Comparison of ENCODE assay signal across 8 mouse cellular contexts in the genomic region with DNA sequence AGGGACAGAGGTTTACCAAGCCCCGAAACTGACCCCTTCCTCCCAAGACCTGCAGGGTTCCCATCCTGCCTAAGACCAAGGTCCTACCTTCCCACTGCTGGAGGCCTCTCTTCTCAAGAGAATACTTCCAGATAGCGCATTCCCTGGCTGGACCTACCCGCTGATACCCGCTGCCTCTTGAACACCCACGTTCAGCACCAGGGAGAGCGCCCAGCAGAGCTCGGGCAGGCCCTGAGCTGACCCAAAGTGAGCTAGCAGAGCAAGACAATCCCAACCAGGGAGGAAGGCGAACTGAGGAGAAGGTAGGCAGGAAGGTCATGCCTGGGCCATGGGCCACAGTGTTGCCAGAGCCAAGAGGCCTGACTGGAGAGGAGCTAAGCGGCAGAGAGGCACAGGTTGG. TPM values are rescaled to one million over a fixed set of nuclear protein-coding genes. Genes with fewer than 3 reads are reported as not detected.
DNase-seq lines count a peak whose midpoint lies in the region; ATAC-seq lines count a peak whose summit lies in the region.

No protein-coding gene starts in this region.

- peaks cover 39% of the 10 kb centered on the region for H3K27me3 ChIP-seq in neural tube, embryonic 15.5 days (replicated peaks)
- peaks cover 53% of the 10 kb centered on the region for H3K27me3 ChIP-seq in hindbrain, embryonic 12.5 days
- peaks cover 70% of the 10 kb centered on the region for H3K27me3 ChIP-seq in forebrain, embryonic 13.5 days

- no peak overlapping the region for H3K9ac ChIP-seq in neural tube, embryonic 15.5 days (replicated peaks)
- H3K9ac ChIP-seq in hindbrain, embryonic 12.5 days: no peak overlapping the region
- no peak overlapping the region for H3K9ac ChIP-seq in forebrain, embryonic 13.5 days

- no peak for ATAC-seq in neural tube, embryonic 15.5 days (ENCODE audit: low FRiP score)
- ATAC-seq in megakaryocyte-erythroid progenitor cell, adult 5-6 weeks (replicated peaks; ENCODE audit: low FRiP score, low TSS enrichment, poor library complexity, severe bottlenecking): peak; percentile 76
- ATAC-seq in hindbrain, embryonic 12.5 days (ENCODE audit: low FRiP score): no peak
- no peak for ATAC-seq in forebrain, embryonic 13.5 days

- no peaks in the 10 kb centered on the region for H3K36me3 ChIP-seq in neural tube, embryonic 15.5 days
- H3K36me3 ChIP-seq in hindbrain, embryonic 12.5 days: no peaks in the 10 kb centered on the region
- no peaks in the 10 kb centered on the region for H3K36me3 ChIP-seq in forebrain, embryonic 13.5 days (ENCODE audit: poor library complexity, severe bottlenecking)

- no peaks in the 10 kb centered on the region for H3K9me3 ChIP-seq in neural tube, embryonic 15.5 days (replicated peaks)
- H3K9me3 ChIP-seq in hindbrain, embryonic 12.5 days (replicated peaks): no peaks in the 10 kb centered on the region; the same call in 1 of the 2 replicates
- H3K9me3 ChIP-seq in forebrain, embryonic 13.5 days (replicated peaks): 0 out of 2 replicates have a peak, but pooled peaks cover 5% of the 10 kb centered on the region

- peaks cover 33% of the 10 kb centered on the region for H3K4me1 ChIP-seq in neural tube, embryonic 15.5 days
- H3K4me1 ChIP-seq in hindbrain, embryonic 12.5 days: peaks cover 36% of the 10 kb centered on the region
- H3K4me1 ChIP-seq in forebrain, embryonic 13.5 days: peaks cover 34% of the 10 kb centered on the region

- 17% methylated on average over 9 of the region's 9 CpGs for WGBS in neural tube, embryonic 15.5 days
- 11% methylated on average over 9 of the region's 9 CpGs for WGBS in hindbrain, embryonic 12.5 days
- 9% methylated on average over 9 of the region's 9 CpGs for WGBS in forebrain, embryonic 13.5 days

- H3K27ac ChIP-seq in neural tube, embryonic 15.5 days (replicated peaks): no peak overlapping the region
- H3K27ac ChIP-seq in hindbrain, embryonic 12.5 days: no peak overlapping the region
- no peak overlapping the region for H3K27ac ChIP-seq in forebrain, embryonic 13.5 days

- peak; percentile 78 for DNase-seq in neural tube, embryonic 10.5 days (ENCODE audit: extremely low spot score, low spot score)
- peak; percentile 88 for DNase-seq in embryo, embryonic 11 days
- peak; percentile 67 for DNase-seq in kidney, adult 9 months
- DNase-seq in yolk sac, embryonic 10.5 days (ENCODE audit: low spot score): peak; percentile 80

- no peak overlapping the region for H3K4me2 ChIP-seq in neural tube, embryonic 15.5 days
- H3K4me2 ChIP-seq in hindbrain, embryonic 12.5 days (replicated peaks): no peak overlapping the region
- H3K4me2 ChIP-seq in forebrain, embryonic 13.5 days: no peak overlapping the region

- no peak overlapping the region for H3K4me3 ChIP-seq in neural tube, embryonic 15.5 days (replicated peaks)
- H3K4me3 ChIP-seq in hindbrain, embryonic 12.5 days: no peak overlapping the region
- no peak overlapping the region for H3K4me3 ChIP-seq in forebrain, embryonic 13.5 days

RNA-seq across cellular contexts. Expression of a gene that starts 3.7 kb away (rescaled TPM):
- 2.9 and 4.2 TPM in 2 replicates for polyA plus RNA-seq in neural tube, embryonic 15.5 days (2015; fragmentation: Nextera tagmentation; extraction: Ambion mirVana)
- total RNA-seq in megakaryocyte-erythroid progenitor cell, adult 5-6 weeks (2014; fragmentation: Nextera tagmentation): not detected in 2 replicates
- total RNA-seq in megakaryocyte-erythroid progenitor cell, adult 5-6 weeks (2017): 0.27 TPM in 1 of 2 replicates, not detected in the other
- 1.7 and 2.1 TPM in 2 replicates for polyA plus RNA-seq in hindbrain, embryonic 12.5 days (2016; fragmentation: Nextera tagmentation; extraction: Ambion mirVana)
- polyA plus RNA-seq in forebrain, embryonic 13.5 days (2015; fragmentation: Nextera tagmentation; extraction: Ambion mirVana): 0.59 and 0.87 TPM in 2 replicates

RNA-seq across cellular contexts. Expression of a gene that starts 45.8 kb away (rescaled TPM):
- 60.9 and 65.3 TPM in 2 replicates for polyA plus RNA-seq in neural tube, embryonic 15.5 days (2015; fragmentation: Nextera tagmentation; extraction: Ambion mirVana)
- total RNA-seq in megakaryocyte-erythroid progenitor cell, adult 5-6 weeks (2014; fragmentation: Nextera tagmentation): 24.5 and 37.3 TPM in 2 replicates
- 3.4 and 8.1 TPM in 2 replicates for total RNA-seq in megakaryocyte-erythroid progenitor cell, adult 5-6 weeks (2017)
- polyA plus RNA-seq in hindbrain, embryonic 12.5 days (2016; fragmentation: Nextera tagmentation; extraction: Ambion mirVana): 64.6 and 68.9 TPM in 2 replicates
- 83.1 and 84.4 TPM in 2 replicates for polyA plus RNA-seq in forebrain, embryonic 13.5 days (2015; fragmentation: Nextera tagmentation; extraction: Ambion mirVana)

RNA-seq across cellular contexts. Expression of a gene that starts 46.1 kb away (rescaled TPM):
- 722 and 793 TPM in 2 replicates for polyA plus RNA-seq in neural tube, embryonic 15.5 days (2015; fragmentation: Nextera tagmentation; extraction: Ambion mirVana)
- 465 and 535 TPM in 2 replicates for total RNA-seq in megakaryocyte-erythroid progenitor cell, adult 5-6 weeks (2014; fragmentation: Nextera tagmentation)
- 83.7 and 121 TPM in 2 replicates for total RNA-seq in megakaryocyte-erythroid progenitor cell, adult 5-6 weeks (2017)
- polyA plus RNA-seq in hindbrain, embryonic 12.5 days (2016; fragmentation: Nextera tagmentation; extraction: Ambion mirVana): 444 and 517 TPM in 2 replicates
- 599 and 621 TPM in 2 replicates for polyA plus RNA-seq in forebrain, embryonic 13.5 days (2015; fragmentation: Nextera tagmentation; extraction: Ambion mirVana)
